Mouse (Mus musculus) liver, adult (tissue): ENCODE measurements around the gene Gad1.

Source experiments
- GATA4 ChIP-seq: IDR thresholded peaks from 2 replicates; pipeline ENCODE4 v1.6.1; 2014; ENCODE audit warnings: mild to moderate bottlenecking, low read length; ENCODE audit not compliant: insufficient replicate concordance

Gad1 gene

DNA sequence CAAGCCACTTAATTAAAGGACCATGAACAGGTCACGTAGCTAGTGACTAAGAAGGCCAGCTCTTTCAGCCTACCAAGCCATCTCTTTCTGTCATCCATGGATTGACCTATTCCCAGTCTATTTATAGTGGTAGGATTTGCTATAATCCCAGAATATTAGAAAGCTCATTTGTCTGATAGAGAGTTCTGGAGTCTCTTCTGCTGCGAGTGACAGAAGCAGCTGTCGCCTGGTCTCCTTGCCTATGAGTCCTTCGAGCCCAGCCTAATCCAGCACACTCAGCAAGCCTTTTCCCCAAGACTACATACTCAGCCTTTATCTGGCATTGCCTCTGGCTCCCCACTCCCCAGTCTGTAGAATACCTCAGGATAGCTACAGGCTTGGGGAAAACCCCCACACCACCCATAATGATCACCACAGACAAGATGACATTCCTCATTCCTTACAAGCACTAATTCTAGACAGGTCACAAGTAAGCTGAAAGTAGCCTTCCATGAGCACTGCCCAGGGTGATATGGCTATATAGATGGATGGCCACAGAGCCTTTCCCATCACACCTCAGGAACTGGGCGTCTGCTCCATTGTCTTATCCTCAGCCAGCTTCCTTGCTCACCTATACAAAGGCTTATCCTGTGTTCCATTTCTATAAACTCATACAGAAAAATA, 81.3 kb downstream of the Gad1 start:
- no peak for TF ChIP-seq GATA4

DNA sequence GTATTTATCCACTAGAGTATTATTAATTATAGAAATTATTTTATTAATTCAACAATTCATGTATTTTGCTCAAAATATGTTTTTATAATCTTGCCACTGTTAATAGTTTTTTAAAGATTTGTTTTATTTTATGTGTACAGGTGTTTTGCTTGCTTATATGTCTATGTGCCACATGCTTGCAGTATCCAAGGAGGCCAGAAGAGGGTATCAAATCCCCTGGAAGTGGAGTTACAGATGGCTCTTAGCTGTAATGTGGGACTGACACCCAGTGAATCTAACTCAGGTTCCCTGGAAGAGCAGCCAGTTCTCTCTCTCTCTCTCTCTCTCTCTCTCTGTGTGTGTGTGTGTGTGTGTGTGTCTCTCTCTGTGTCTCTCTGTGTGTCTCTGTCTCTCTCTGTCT, 88.1 kb downstream of the Gad1 start:
- TF ChIP-seq GATA4 = no peak

DNA sequence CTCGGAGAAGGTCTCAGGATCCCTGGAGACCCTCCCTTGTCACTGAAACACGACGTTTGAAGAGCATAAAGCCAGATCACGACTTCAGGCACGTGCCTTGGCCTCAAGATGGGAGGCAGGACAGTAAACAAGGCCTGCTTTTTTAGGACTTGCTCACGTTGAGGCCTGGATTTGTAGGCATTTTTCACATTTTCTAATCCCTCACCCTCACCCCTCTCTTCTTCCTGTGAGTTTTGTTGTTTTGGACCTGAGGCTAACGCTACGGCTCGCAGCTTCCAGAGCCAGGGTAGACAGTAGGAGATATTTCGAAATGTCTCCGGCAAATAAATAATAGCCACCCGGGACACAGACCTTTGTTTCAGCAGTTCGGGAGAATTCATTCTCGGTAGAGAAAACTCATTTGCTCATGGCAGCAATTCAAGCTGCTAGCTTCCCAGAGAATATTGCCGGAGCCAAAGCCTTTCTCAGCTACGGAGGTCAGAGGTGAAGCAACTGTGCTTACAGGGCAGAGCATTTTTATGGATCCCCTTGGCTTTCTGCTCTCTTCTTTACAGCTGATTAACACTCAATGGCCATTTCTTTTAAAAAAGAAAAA, 90.2 kb downstream of the Gad1 start:
- no peak for TF ChIP-seq GATA4

DNA sequence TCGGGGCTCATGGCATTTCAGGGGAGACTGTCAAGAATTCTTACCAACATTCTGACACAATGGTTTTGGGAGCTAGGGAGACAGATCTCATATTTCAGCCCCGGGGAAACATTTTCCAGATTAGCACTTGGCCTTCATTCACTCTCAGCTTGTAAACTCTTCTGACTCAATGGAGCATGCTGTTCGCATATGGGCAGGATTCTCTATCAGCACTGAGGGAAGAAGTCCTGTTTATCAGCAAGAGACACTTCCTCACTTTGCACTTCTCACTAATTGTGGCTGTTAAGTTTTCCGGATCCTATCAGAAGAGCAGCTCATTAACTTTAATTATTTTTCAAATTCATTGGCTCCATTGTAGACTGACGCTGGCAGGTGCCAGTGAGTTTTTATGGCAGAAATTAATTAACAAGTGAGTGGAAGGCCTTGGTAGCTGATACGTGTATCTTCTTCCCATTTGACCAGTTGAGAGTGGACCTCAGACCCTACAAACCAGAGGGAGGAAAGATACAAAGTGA, 92.5 kb downstream of the Gad1 start:
- TF ChIP-seq GATA4 = no peak

DNA sequence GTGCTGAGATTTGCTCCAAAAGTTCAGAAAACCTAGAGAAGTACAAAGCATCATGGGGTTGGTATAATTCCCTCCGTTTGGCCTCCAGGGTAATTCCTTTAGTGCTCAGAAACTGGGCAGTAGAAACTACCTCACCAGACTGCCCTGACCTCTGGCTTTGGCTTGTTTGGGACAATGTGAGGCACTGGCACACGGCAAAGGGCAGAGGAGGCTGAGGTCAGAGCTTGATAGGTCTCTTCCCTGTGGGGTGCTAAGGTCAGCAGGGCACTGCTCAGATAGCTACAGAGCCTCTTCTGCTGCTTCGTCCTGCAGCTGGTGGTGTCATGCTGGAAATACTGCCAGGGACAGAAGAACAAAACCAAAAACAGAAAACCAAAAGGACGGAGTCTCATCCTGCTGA, 94.8 kb downstream of the Gad1 start:
- no peak for TF ChIP-seq GATA4

DNA sequence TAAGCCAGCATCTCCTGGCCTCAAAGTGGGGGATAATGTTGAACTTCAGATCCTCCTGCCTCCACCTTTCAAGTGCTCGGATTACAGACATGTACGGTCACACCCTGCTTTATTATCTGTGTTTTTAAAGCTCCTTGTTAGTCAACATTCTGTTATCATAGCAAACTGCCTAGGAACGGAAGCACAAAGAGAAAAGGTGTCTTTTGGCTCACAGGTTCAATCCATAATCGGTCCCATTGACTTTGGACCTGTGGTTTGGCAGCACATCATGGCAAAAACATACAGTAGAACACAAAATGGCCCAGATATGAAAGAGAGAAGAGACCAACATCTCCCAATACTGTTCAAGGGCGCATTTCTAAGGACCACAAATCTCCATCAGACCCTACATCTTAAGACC, 95.4 kb downstream of the Gad1 start:
- TF ChIP-seq GATA4 = no peak

DNA sequence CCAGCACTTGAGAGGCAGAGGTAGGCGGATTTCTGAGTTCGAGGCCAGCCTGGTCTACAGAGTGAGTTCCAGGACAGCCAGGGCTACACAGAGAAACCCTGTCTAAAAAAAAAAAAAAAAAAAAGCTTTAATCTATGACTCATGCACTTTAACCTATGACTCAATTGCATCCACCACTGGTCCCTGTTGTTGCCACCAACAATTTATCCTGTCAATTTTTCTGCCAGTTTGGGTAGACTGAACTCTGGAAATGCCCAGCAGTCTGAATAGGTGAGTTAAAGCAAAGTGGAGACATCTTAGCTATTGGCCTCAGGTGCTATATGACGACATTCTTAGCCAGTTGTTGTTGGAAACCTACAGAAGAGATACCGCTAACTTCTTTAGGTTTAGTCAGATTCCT, 96.6 kb downstream of the Gad1 start:
- TF ChIP-seq GATA4 = no peak
